Mouse (Mus musculus) testis, adult 2 months (tissue): Measurements from ENCODE around the gene Znrd1as.

Experiments used
- CTCF ChIP-seq: fragments of 200-500 bp; IDR thresholded peaks from 2 replicates; pipeline ENCODE4 v1.5.1; 2012; ENCODE audit warnings: low read depth, mild to moderate bottlenecking, inconsistent platforms, low read length, moderate library complexity; ENCODE audit not compliant: control insufficient read depth, insufficient read depth, insufficient replicate concordance
- POLR2A ChIP-seq: fragments of 200-500 bp; IDR thresholded peaks from 2 replicates; pipeline ENCODE4 v1.6.1; 2012; ENCODE audit warnings: low read depth, mild to moderate bottlenecking, inconsistent platforms, low read length, moderate library complexity; ENCODE audit not compliant: control insufficient read depth

GRCm38 (mm10) chr17:37008161-37008560 is 49.8 kb downstream of the Znrd1as start:
- TF ChIP-seq CTCF = no peak
- TF ChIP-seq POLR2A = no peak
